Mouse (Mus musculus) layer of hippocampus, adult 8-10 months (tissue): Measurements from ENCODE around the gene Nip7. TPM values are rescaled to one million over a fixed set of nuclear protein-coding genes. Genes with fewer than 3 reads are reported as not detected.
"Not testable (repeated sequence)": the region's sequence is repeated elsewhere in the genome, so short reads cannot be mapped to it uniquely, and the experiment has no call there.

Experiments
- DNase-seq, 2 experiments: peaks; one replicate each; pipeline ENCODE4 v3.0.0; 2022; ENCODE audit warnings: low spot score in 2 of 2
- total RNA-seq, 4 experiments: library from RNA; stranded (reverse); gene quantifications; 2 replicates each; pipeline ENCODE4 v1.2.4; 2022

The Nip7 gene
- total RNA-seq: 10 to 100 TPM; 40.9 to 44.2 (median 42.7) TPM

DNA sequence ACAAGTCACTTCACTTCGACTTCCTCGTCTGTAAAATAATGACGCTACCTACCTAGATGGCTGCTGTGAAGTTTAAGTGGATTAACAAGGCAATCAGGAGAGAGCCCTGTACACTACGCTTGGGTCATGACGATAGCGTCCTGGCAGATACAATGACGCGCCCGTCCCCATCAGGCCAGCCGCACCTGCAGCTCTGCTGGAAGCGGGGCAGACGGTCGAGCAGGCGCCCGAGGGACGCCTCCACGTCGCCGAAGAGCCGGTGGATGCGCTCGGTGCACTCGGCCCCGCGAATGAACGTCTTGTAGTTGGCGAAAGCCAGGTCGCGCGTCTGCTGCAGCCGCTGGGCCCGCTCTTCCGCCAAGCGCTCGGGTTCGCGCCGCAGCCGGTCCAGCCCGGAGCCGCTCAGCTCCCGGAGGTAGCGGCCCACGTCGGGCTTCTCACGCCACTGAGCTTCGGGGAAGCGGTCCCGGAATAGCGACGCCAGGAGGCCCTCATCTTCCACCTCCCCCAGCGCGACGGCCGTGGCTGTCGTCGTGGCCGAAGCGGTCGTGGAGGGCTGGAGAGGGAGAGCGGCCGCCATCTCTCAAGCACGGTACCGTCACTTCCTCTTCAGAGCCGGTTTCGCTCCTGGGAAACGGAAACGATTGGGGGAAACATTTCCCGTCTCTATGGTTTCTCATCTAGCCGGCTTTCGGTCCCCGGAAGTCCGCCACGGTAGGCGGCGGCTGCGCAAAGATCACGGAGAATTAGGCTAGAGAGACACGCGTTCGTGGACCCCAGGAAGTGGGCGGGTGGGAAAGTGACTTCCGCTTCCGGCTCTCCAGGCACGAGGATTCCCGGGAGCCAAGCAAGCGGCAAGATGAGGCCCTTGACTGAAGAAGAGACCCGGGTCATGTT lies at the start of gene Nip7, which contains the start of gene Cog8:
Gene Nip7 (plus strand): TSS at position 802 of the 897 bp plus-strand sequence.
Gene Cog8 (minus strand): TSS at position 614 of the 897 bp plus-strand sequence.
- peak; percentile 97 for DNase-seq

DNA sequence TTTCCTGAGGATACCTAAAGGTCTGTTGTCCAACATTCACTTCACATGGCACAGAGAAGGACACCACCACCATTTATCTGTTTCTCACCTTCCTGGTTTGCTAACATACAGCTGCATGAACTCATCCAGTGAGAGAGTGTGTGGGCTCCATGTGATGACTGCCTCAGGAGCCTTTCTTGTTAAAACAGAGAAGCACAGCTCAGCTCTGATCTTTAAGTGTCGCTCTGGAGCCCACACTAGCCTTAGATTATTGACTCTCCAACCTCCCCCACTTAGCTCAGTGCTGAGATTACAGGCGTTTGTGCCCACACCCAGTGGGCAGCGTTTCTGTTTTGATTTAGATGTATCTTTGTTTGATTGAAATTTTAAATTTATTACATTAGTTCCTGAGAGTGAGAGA lies 48.9 kb upstream of the Nip7 start:
- no peak for DNase-seq

- no peak for DNase-seq
Observed at GRCm38 (mm10) chr8:107012666-107013065, 44.0 kb upstream of the Nip7 start.

- DNase-seq: no peak
Observed at GRCm38 (mm10) chr8:107014915-107015314, 41.8 kb upstream of the Nip7 start.

- no peak for DNase-seq
Observed at GRCm38 (mm10) chr8:107023479-107023878, 33.2 kb upstream of the Nip7 start.

DNA sequence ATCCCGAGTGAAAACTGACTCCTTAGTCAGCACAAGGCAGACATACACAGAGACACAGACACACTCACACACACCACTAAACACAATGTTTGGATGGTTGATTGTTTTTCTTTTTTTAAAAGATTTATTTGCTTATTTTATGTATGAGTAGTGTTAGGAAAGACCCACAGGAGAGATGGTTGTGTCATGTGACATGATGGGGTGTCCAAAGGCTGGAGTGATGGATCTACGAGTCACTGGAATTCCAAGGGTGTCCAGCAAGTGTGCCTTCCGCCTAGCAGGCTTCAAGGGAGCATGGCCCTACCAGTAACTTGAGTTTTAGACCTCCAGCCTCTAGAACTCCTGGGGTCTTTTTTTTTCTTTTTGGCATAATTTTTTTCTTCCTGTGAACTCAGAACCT lies 27.4 kb upstream of the Nip7 start:
- no peak for DNase-seq

DNA sequence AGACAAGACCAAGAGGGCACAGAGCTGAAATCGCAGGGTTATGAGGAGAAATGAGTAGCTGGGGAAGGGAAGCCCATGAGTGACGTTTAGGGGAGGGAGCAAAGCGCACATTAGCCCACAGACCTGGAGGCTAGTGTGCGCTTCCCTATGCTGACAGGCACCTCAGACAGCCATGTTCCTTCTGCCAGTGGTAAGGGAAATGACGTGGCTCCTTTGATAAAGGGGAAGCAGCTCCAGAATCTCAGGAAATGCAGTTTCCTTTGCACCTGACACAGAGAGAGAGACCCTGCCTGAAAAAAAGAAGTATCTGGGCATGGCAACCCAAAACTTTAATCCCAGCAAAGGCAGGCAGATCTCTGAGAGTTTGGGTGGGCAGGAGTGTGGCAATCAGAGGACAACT lies 26.6 kb upstream of the Nip7 start:
- DNase-seq: no peak

- peak; percentile 91 to 94 for DNase-seq
Observed at GRCm38 (mm10) chr8:107030650-107031576, 25.8 kb upstream of the Nip7 start, which contains the start of gene Vps4a. Gene Vps4a, plus strand, starts transcription at chr8:107031222.

- peak in 1 of 2 experiments; percentile 31 for DNase-seq
Observed at GRCm38 (mm10) chr8:107031577-107032090, 25.0 kb upstream of the Nip7 start.

DNA sequence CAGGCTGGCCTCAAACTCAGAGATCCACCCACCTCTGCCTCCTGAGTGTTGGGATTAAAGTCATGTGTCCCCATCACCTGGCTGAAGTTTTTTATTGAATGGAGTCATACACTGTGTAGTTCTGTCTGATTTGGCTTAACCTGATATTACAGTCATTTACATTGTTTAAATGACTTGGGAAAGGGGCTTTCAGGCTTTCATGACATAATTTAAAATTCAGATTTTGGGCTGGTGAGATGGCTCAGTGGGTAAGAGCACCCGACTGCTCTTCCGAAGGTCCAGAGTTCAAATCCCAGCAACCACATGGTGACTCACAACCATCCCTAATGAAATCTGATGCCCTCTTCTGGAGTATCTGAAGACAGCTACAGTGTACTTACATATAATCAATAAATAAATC lies 23.1 kb upstream of the Nip7 start:
- DNase-seq: not testable (repeated sequence)

DNA sequence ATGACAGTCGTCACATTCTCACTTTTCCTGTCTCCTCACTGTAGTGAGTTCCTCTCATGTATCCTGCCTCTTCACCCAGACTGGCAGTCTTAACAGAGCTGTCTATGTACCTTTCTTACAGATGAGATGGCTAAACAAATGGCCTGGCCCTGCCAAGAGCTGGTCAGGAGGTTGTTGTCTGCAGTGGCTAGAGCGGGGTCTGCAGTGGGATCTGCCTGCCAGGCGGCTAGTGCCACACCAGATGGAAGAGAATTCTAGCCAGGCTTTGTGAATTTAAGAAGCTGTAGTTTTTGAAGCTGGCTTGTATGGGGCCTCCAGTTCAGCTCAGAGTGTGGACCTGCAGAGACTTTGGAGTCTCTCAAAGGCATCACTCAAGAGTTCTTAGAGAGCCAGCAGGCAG lies 21.0 kb upstream of the Nip7 start:
- no peak for DNase-seq

GRCm38 (mm10) chr8:107036626-107037025 lies 20.1 kb upstream of the Nip7 start:
- no peak for DNase-seq

DNA sequence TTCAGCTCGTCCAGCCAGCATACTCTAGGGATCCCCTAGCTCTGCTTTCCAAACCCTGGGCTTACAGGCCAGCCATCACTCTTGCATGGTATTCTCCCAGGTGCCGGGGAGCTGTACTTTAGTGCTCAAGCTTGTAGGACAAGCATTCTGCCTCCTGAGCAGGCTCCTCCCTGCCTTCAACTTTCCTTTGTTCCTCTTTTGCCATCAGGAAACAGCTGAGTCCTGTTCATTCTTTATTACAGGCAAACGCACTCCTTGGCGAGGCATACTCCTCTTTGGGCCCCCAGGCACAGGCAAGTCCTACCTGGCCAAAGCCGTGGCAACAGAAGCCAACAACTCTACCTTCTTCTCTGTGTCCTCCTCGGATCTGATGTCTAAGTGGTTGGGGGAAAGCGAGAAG lies 16.0 kb upstream of the Nip7 start:
- DNase-seq: no peak

DNA sequence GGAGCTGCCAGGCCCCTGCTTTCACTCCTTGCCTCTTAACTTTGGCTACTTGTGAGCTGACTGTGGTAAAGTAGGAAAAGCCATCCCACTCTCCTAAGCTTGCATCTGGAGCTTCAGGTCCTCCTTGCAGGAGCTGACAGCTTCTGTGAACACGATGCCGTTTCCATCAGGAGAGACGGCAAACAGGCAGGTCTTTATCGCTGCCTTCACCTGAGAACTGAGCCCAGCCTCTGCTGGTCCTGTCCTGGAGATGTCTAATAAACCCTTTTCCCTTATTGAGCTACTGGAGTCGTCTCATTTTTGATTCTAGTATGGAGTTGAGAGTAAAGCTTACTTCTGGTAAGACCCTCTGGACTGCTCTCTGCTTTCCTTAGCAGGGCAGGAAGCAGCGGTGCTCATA lies 11.2 kb upstream of the Nip7 start:
- no peak for DNase-seq

DNA sequence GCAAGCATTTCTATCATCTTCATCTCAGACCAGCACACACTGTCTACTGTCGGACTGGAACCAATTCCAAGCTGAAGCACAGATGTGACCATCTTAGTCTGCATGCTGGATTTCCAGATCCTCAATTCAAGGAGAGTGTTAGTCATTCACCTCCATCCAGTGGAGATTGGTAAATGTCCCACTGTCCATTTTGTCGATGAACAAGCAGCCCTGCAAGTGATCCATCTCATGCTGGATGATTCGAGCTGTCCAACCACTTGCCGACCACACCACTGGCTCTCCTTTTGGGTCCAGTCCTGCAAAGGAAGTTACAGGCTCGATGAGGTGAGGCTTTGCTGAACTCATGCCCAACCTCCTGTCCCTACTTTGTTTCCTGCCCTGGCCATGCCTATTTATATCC lies 9.7 kb upstream of the Nip7 start:
- no peak for DNase-seq

DNA sequence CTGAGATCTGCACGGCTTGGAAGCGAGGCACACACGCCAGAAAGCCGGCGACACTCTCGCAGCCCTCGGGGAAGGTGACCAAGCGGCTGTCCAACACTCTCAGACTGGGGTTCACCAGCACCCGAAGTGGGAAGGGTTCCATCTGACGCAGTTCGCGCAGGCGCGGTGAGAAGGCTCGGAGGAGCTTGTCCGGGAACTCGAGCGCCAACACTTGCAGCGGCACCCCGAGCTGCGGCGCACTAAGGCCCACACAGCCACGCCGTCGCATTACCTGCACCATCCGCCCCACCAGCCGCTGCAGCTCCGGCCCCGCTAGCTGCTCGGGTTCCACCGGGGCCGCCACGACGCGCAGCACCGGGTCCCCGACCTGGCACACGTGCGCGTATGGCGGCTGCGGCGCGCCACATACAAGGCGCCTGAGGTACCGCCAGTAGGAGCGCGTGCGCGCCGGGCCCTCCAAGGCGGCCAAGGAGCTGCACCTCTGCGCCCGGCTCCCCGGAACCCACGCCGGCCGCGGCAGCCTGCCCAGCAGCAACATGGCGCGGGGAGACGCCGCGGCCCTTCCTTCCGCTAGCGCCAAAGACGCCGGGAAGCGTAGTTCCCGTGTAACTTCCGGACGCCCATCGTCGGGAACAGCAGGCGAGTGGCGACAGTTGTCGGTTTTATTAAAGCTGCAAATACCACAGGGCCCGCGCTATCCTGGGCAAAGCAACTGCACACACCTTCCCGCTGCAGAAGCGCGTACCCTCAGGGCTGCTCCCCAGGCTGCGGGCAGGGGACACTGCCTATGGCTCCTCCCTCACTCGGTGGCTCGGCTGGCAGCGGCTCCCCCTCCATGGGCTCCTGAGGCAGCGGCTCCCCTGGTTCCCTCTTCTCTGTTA lies 8.4 kb upstream of the Nip7 start, which contains the start of gene Pdf:
Gene Pdf (minus strand): TSS at position 554 of the 881 bp plus-strand sequence.
- peak; percentile 79 to 84 for DNase-seq

DNA sequence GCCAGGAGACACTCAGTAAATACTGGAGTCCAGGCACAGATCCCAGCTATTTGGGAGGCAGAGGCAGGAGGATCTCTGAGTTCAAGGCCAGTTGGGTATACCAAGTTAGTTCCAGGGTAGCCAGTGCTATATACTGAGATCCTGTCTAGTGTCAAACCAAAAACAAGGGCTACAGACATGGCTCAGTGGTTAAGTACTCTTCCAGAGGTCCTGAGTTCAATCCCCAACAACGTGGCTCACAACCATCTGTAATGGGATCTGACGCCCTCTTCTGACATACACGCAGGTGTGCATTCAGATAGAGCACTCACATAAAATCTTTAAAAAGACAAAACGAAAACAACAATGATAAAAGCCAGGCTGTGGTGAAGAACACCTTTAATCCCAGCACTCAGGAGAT lies 7.2 kb upstream of the Nip7 start:
- DNase-seq: no peak

DNA sequence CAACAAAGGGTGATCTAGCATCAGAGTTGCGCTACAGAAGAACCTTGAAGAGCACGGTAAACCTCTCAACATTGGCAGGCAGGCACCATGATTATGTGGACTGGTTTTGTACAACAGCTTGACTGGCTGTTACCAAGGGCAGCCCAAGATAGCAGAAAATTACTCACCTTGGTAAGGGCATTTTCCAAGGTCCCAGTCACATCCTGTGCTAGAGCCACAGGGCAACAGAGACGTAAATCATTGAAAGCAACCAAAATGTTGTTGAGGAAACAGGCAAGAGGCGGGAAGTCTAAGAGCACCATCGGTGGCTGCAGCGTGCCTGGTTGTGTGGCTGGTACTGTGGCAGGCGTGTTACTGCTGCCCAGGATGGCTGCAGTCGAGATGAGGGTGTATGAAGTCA lies 4.6 kb upstream of the Nip7 start:
- DNase-seq: no peak

GRCm38 (mm10) chr8:107056973-107057369 lies 294 bp downstream of the Nip7 start:
- peak in 1 of 2 experiments; percentile 45 for DNase-seq

- no peak for DNase-seq
Observed at GRCm38 (mm10) chr8:107062613-107063012, 5.9 kb downstream of the Nip7 start.
